Mouse (Mus musculus) c-Kit-positive CD71-negative TER-119-negative erythroid progenitor cells, embryonic 14.5 days (primary cell): ENCODE measurements around the gene 1810046K07Rik.

Experiments used
- DNase-seq: peaks from one replicate; pipeline ENCODE4 v3.0.0-alpha.2; 2013; ENCODE audit warnings: low read depth

1810046K07Rik gene

DNA sequence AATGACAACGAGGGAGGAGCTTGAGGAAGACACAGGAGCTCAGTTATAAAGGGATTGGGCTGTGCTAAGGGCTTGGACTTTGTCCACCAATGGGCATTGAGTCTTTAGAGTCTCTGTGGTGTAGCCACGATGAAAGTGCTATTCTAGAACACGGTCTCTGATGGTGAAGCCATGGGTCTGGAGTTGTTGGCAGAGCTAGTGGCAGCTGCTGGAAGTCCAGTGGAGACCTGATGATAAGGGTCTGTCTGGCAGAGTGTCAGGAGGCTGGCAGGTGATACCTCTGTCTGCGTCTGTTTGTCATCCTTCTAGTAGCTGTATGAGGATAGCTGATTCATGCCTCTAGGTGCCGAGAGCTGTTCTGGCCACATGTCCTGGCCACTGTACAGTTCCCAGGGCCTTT is 24.7 kb downstream of the 1810046K07Rik start:
- no peak for DNase-seq

DNA sequence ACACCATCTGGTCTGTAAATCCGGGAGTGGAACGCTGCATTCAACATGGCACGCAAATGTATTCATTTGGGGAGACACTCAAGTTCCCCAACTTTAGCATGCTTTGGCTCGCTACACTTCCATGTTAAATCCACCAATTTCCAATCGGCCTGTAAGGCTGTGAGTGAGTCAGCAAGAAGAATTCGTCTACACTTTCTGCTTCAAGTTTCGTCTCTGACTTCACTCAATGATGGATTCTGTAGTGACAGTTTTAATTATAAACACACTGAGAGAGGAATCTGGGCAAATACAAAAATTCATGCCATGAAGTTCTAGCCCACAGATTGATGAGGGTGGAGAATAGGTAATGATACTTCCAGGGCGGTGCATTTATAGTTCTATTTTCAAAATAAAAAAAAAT is 35.2 kb downstream of the 1810046K07Rik start:
- DNase-seq = no peak

DNA sequence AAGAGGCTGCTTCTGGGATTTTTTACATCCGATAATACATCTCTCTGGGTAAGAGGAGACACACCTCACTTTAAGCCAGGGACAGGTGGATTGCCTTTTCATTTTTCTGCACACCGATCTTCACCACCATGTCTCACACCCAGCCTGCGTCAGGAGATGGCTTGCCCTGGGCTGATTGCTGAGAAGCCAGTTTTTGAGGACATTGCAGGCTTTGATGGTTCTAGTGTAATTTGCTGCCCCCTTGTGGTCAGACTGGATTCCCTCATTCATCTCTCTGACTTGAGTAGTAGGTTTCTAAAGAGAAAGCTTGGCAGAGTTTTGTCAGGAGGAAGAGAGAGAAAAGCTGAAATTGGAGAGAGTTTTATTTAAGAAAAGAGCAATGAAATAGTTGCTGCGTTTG is 36.0 kb downstream of the 1810046K07Rik start:
- peak; percentile 80 for DNase-seq

DNA sequence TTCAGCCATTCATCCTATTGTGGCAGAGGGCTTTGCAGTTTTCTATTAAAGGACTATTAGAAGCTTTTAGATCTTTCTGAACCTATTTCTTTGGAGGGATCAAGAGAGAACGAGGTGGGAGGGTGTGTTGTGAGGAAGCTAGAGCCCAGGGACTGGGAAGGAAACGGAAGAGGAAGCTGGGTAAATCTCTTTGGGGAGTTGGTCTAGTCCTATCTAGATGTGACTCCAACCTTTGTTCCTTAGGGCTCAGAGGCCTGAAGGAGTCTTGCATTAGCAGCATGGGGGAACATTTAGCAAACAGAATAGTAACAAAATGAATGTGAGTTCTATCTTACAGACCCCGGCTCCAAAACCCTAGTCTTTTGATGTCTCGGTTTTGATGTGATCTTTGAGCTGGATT is 37.7 kb downstream of the 1810046K07Rik start:
- no peak for DNase-seq

DNA sequence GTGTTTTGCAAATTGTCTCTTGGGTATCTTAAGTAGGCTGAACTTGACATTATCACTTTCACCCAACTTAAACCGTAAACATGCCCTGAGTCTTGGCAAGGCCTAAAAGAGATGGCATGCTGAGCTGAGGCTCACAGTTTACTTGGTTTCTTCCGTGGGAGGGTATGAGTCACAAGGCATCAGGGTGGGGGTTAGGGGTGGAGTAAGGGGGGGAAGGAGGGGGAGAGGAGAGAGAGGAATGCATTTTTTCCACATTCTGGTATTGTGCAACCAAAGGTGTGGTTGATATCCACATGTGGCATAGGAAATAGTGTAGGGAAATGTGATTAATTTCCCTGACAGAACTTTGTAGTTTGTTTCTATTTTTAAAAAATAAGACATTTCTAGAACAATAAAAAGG is 42.6 kb downstream of the 1810046K07Rik start:
- DNase-seq = no peak

DNA sequence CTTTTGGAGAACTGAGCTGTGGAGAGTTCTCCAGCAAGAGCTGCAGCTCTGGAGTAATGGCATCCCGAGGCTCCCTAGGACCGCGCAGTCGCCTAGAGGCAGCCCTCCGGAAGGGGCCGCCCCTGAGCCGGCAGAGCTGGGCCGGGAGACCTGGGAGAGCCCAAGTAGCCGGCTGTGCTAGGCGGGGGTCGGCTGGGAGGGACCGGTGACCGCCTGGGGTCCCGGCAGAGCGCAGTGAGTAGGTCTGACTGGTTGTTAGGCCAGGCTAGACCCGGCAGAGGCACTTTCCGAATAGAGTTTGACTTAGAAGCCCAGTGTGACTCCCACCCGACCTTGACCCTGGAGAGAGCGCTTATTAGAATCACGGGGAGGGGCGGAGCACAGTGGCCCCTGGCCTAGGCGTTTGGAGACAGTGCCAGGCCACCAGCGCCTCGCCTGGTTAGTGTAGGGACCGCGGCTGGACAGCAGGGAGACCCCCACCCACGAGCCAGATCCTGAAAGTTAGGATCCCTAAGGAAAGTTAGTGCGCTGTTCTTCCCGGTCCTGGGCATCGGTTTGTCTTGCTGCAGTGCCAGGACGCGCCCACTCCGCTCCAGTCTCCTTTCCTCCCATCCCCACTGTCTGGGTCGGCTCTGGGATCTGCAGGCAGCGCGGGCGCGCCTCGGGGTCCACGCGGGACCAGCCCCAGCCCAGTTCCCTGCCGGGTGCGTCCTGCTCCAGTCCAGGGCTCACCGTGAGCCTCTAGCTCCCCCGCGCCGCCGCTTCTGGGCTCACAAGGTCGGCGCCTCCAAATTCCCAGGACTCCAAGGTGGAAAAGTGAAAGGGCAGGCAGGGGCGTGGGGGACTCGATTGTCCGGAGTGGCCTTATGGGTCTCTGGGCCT is 50.0 kb downstream of the 1810046K07Rik start, which contains the start of gene Colca2:
TSS of gene Colca2 (minus strand) at position 70 of the 882 bp plus-strand sequence.
- DNase-seq = peak; percentile 30

DNA sequence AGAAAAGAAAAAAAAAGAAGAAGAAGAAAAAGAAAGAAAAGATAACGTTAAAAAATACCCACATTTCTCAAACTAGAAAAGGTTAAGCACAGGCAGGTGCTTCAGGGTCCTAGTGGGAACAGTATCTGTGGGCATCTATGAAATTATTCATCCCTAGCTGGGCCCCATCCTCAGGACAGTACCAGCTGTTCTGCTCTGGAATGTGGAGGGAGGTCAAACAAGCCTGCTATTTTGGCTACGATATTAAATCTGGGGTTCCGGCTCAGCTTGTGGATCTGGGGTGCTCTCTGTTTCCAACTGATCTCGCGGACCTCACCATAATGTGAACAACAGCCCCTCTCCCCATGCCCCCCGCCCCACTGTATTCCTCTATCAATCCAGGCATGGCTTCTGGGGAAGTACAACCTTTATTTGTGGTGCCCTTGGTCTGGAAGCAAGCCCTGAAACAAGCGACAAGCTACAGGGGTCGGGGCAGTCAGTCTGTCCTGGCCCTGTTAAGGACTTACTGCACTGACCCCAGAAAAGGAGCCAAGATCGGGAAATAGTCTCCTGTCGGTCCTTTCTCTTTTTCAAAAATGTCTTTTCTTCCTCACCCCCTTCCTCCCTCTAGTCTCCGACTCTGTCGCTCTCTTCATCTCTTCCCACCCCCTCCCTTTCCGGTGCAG is 50.8 kb downstream of the 1810046K07Rik start:
- DNase-seq = no peak

DNA sequence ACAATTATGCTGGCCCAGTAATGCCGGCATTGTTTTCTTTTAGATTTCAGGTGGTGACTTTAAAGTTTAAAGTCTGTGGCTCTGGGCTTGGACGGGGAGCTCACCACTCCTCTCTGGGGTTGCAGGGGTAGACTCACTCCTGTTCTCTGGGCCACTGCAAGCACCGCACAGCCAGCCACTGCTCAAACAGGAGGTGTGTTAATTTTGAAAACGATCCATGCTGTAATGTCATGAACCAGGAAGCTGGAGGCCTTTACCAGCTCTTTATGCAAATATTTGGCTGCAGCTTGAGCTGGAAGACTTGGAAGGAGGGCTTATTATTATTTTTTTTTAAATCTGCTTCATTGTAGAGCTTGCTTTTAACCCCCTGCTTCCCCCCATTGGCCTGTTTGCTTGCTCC is 54.0 kb downstream of the 1810046K07Rik start:
- DNase-seq = no peak

DNA sequence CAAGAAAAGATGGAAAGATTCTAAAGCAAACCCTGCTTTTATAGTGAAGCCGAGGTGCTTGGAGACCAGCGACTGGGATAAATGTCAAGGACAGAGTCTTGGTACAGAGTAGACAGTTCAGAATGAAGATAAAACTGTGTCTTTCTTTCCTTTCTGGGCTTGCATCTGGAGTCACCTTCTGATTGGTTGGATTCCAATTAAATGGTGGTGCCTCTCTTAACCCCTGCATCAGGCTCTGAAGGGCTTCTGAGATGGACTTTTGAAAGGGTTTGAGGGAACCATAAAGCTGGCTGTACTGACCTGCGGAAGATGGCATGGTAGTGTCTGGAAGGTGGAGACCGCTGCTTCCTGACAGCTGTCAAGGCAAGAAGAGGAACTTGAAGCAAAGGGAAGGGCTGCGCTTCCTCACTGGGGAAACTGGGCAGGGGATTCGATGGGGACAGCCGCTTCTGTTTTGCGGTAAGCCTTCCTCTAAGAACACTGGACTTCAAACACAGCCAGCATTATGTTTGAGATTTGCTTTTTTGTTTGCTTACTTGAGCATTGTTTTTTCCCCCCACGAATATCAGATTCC is 55.0 kb downstream of the 1810046K07Rik start:
- DNase-seq = peak; percentile 33

DNA sequence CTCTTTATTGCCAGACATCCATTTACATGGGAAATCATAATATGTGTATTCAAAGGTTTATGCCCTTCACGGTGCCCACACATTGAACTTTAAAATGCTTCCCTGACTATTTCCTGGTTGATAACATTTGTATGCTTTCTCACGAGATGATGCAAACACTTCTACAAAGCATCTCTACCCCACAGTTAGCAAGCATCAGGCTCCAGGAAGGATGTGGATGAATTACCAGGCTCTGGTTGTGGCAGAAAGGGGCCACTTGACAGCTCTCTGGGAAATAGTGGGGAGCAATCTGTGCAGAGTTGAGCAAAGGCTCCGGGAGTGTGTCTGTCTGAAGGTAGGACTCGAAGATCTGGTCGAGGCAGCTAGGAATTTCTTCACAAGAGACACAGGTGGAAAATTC is 56.6 kb downstream of the 1810046K07Rik start:
- DNase-seq = no peak

DNA sequence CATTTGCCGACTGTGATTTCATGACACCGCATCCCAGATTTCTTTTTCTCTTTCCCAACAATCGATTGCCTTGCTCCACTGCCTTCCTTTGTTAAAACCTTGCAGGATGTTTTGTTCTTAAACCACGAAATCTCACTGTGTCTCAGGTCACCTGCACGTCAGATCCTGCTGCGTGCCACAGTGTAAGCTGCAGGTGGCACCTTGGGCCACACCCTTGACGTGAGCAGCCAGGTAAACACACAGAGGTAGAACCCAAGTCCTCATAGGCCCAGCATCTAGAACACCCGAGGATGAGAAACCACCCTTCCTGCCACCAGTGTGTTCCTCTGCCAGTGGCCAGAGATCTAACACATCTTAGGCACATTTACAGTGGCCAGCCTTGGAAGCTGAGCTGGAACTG is 57.6 kb downstream of the 1810046K07Rik start:
- no peak for DNase-seq

DNA sequence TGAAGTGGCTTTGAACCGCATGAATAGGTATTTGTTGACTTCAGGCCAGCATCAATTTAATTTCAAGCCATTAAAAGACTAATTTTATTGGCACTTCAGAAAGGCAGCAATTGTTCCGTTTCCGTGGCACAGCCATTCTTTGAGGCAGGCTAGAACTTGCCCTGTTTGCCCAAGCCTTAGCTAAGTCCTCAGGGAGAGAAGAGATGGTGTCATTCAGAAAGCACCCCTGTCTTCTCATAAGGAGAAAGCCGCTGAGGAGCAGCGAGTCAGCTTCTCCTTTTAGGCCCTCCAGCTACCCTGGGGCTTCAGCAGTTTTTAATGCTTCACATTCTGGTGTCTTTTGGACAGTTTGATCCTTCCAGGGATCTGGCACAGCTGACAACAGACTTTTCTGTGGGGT is 59.9 kb downstream of the 1810046K07Rik start:
- DNase-seq = no peak

DNA sequence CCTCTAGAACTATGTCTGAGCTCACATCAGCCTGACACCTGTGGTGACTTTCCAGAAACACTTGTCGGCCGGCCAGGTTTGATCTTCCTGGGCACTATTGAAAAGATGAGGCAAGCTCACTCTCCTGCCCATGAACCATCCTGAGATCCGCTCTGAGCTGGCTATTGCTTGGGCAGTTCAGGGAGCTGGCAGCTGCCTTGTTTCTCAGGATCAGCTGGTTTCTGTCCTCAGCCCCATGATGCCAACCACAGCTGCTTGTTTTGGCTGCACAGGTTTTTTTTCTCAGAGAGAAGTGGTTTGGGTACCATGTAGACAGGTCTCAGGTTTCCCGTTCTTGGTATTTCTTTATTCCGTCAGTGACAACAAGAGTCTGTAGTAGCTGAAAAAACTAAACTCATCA is 70.3 kb downstream of the 1810046K07Rik start:
- DNase-seq = no peak

DNA sequence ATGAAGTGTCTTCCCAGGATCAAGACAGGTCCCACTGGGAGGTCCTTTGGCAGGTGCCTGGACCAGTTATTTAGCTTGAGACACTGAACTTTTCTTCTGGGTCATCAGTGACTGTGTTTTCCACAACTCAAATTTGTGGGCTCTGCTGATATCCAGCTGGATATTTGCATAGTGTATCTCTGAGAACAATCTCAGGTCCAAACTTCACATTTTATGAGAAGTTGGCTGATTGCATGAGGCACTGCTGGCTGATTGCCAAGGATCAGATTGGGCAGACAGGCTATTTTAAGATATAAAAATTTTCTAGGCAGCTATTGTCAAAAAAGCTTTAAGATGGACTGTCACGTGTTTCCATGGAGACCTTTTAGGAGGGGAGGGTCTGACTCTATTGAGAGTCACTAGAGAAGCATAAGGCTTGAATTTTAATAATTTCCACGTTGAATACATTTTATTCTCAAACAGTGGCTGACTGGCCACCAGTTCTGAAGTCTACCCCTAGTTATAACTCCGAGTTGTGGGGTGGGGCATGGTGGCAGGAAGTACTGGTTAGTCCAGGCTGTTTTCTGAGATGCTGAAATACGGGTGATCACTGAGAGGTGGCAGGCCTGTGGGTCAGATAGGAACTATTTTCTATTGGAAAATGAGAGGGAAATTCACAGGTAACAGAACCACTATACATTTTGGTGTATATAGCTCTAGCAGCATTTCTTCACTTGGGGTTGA is 71.8 kb downstream of the 1810046K07Rik start:
- DNase-seq = no peak
